Mouse (Mus musculus) lung, postnatal 0 days (tissue): ENCODE measurements at regions not wholly inside any gene's neighbourhood (a gene's known extent, or its start where the extent isn't known, plus 50 kb on each side); places are given as distances from the start of the nearest gene placed in this dataset.

Experiments
- CTCF ChIP-seq: IDR thresholded peaks from 2 replicates; pipeline ENCODE4 v1.5.1; 2016; ENCODE audit warnings: antibody characterized with exemption, mild to moderate bottlenecking
- EP300 ChIP-seq: IDR thresholded peaks from 2 replicates; pipeline ENCODE4 v1.6.1; 2016; ENCODE audit warnings: antibody characterized with exemption, mild to moderate bottlenecking, control low read depth

- no peak for TF ChIP-seq CTCF
- TF ChIP-seq EP300, result no peak
Measured at GRCm38 (mm10) chr2:138641335-138641734, 385.0 kb downstream of the Btbd3 start.
